Mouse (Mus musculus) lung, adult 2 months (tissue): Measurements from ENCODE around the gene Gm11639.

Experiments
- CTCF ChIP-seq: fragments of 200-500 bp; IDR thresholded peaks from 2 replicates; pipeline ENCODE4 v1.5.1; 2011; ENCODE audit warnings: mild to moderate bottlenecking, low read length, control low read depth; ENCODE audit not compliant: insufficient read depth
- POLR2A ChIP-seq: fragments of 200-500 bp; IDR thresholded peaks from 2 replicates; pipeline ENCODE4 v1.6.1; 2011; ENCODE audit warnings: low read depth, mild to moderate bottlenecking, control low read depth, low read length, borderline replicate concordance; ENCODE audit errors: extremely low read depth

- TF ChIP-seq CTCF (no peak), POLR2A (no peak)
Observed at GRCm38 (mm10) chr11:105143564-105143963, 458.1 kb downstream of the Gm11639 start.
